Mouse (Mus musculus) CD4-positive, CD25-positive, alpha-beta regulatory T cell, adult 2 months (primary cell): ENCODE measurements around the gene Cntn5.

Experiments used
- DNase-seq: peaks from one replicate; pipeline ENCODE4 v3.0.0-alpha.2; 2012; ENCODE audit warnings: low read depth, low spot score

Cntn5 gene

GRCm38 (mm10) chr9:9944872-9945271, 959.7 kb downstream of the Cntn5 start:
- DNase-seq: no peak

GRCm38 (mm10) chr9:9937444-9938436, 966.8 kb downstream of the Cntn5 start:
- DNase-seq: no peak

DNA sequence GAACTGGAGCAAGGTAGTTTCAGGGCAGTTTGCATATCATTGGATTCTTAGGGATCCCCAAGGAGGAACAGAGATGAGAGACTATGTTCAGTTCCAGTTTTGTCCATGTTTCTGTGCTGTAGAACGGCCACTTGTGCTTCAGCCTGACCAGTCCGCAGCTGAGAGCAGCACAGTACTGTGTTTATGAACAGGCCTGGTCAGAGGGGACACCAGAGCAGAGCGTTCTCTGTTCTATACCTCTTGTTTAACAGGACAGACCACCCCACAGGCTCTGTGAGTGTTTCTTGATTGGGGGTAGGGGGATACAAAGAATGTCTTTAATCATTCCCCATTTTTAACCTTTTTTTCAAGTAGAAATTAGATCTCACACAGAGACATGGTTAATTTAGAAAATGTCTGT, 984.0 kb downstream of the Cntn5 start:
- DNase-seq: no peak

DNA sequence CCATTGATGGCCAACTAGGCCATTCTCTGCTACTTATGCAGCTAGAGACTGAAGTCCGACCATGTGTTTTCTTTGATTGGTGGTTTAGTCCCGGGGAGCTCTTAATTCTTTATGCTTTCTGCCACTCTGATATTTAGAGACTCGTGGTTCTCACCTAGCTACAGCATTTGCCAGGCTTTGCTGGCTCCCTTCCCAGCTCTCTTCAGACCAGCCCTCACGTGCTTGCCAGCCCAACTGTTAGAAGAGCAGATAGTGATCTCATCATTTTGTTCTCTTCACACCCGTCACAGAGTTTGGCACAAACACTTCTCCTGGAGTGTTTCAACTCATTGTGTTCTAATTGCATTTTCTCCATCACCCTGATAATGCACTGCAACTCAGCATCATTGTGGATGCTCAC, 1005.5 kb downstream of the Cntn5 start:
- no peak for DNase-seq

- DNase-seq: no peak
Measured at GRCm38 (mm10) chr9:9886210-9886609, 1018.4 kb downstream of the Cntn5 start.

- DNase-seq: no peak
Measured at GRCm38 (mm10) chr9:9882779-9883383, 1021.7 kb downstream of the Cntn5 start.

DNA sequence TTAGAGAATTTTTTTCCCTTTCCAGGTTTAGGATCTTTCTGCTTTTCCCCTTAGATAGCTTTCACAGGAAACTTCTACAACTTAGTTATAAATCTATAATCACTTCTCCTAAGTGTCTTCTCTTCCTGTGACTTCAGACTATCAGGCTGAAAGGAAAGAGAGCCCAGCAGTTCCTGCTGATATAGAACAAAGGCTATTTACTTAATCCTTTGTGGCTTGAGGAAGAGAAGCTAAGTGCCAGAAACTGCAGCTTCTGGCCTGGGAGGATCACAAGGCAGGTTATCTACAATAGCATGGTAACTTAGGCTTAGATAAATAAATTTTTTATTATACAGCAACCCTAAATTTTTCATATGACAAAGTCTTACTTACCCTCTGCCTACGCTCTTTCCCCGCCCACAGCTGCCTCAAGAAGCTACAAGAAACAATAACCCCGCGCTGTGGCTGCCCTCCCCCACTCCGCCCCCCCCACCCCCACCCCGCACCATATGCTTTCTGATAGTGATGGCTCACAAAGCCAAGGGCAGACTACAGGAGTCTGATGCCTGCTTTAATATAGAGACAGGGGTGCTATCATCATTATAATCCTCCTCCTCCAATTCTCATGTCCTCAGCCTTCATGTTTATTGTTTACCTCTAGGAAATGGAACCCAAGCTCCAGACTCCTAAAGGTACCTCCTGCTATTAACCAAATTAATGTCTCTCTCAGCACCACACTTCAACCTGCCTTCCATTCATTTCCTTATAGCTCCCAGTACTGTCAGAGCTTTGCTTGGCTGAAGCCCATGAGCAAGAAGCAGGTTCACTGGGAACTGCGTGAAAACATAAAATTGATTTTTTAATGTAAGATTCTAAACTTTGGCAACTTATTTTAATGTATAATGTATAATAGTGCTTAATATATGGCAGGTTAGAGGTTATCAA, 1032.2 kb downstream of the Cntn5 start:
- no peak for DNase-seq

DNA sequence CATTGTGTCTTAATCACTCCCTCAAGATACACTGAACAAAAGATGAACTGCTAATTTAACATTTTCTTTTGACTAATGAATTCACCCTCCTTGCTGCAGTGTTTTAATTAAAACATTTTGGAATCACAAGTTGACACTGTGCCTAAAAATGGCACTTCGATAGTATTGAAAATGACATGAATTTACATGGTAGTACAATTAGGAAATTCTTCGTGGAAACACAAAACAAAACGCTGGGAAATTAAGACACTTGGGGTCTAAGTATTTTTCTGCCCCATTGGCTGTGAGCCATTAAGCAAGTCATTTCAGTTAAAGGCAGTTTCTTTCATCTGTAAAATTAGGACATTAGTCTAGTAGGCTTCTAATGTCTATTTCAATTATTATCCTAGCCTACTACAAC, 1043.9 kb downstream of the Cntn5 start:
- no peak for DNase-seq

DNA sequence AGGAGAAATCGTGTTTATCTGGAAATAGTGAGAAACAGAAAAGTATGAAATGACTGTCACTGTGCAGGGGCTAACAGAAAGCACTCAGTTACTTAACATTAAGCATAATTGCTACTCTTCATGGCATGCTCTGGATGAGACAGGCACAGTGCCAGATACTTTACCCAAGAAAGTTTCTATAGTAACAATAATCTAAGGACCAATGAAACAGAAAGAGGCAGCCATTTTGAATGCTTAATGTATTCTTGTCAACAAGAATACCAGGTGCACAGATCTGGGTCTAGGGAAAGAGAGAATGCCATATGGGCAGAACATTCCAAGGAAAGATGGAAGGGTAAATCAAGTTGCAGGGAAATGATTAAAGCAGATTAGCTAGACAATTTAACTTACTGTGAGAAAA, 1045.3 kb downstream of the Cntn5 start:
- no peak for DNase-seq

DNA sequence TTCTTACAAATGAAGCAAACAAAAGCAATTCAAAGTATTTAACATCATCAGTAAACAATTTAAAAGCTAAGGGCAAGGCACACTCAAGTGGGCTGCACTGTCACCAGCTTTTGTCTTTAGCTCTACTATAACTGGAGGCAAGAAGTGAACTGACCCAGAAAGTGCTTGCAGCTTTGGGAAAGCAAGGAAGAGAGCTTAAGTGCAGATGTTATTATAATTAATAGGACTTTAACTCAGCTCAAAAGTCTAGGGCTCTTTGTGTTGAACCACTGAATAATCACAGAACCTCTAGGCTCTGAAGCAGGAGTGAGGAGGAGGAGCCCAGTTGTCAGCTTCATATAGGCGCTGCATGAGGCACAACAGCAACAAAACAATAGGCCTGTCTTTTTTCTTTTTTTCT, 1049.8 kb downstream of the Cntn5 start:
- no peak for DNase-seq

DNA sequence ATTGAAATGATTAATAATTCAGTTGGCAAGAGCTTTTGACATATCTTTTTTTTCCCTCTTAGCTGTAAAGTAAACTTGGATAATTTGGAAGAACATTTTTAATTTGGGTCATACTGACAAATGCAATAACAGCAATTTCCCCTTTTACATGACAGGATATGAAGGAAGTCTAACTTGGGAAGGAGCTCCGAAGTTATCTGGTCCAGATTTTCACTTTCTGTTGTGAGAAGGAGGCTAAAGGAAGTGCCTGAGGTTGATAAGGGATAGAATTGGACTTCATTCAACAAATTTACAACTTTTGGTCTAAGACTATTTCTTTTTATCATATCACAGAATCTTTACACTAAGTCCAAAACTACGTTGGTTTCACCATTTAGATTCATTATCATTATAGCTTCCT, 1074.3 kb downstream of the Cntn5 start:
- no peak for DNase-seq

GRCm38 (mm10) chr9:9819963-9820362, 1084.6 kb downstream of the Cntn5 start:
- DNase-seq: no peak

- DNase-seq: no peak
Measured at GRCm38 (mm10) chr9:9817477-9817876, 1087.1 kb downstream of the Cntn5 start.

- DNase-seq: no peak
Measured at GRCm38 (mm10) chr9:9799546-9799945, 1105.0 kb downstream of the Cntn5 start.

GRCm38 (mm10) chr9:9783680-9784079, 1120.9 kb downstream of the Cntn5 start:
- no peak for DNase-seq

DNA sequence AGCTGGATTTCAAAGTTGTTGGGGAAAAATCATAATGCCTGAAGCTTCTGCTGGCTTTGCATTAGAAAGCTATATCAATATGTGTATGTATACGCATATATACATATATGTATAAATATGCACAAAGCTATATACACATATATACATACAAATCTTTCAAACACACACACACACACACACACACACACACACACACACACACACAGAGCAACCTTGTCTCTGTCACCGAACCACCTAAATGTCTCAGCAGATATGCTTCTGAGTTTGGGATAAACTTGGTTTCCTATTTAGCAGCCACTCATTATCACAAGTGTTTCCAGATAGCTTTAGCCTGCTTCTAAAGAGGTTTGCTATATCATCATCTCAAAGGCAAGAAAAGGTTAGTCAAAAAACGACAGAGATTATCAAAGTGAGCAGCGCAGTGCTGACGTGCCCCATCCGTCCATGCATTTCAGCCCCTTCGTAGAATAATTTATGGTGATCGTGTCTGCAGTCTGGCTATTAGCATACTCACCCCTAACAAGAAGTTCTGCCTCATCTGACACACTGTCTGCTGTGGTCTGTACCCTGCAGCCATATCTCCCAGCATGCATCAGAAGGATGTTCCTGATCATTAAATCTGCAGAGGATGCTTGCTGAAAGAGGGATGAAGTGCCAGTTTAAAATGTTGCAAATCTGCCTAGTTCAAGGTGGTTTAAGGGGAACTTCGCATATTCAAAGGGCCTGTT, 1123.3 kb downstream of the Cntn5 start:
- no peak for DNase-seq

- DNase-seq: no peak
Measured at GRCm38 (mm10) chr9:9779646-9780045, 1124.9 kb downstream of the Cntn5 start.

GRCm38 (mm10) chr9:9770777-9771176, 1133.8 kb downstream of the Cntn5 start:
- no peak for DNase-seq

- DNase-seq: no peak
Measured at GRCm38 (mm10) chr9:9769659-9770058, 1134.9 kb downstream of the Cntn5 start.

GRCm38 (mm10) chr9:9718145-9718544, 1186.4 kb downstream of the Cntn5 start:
- no peak for DNase-seq

DNA sequence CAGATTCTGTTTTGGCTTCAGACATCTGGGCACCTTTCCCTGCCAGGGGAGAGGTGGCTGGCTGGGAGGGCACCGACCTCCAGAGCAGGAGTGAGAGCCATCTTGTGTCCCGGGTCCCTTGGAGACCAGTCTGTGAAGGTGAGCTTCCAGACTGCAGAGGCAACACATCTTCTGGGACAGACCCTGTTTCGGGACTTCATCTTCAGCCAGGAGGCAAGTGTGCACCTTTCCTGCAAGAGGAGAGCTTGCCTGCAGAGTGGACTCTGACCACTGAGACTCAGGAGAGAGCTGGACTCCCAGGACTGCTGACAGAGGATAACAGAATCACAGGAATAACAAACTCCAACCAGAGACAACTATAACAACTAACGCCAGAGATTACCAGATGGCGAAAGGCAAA, 1195.9 kb downstream of the Cntn5 start:
- no peak for DNase-seq
